Mouse (Mus musculus) liver, embryonic 14.5 days (tissue): ENCODE results near the gene 2300002M23Rik. TPM values are rescaled to one million over a fixed set of nuclear protein-coding genes. Genes with fewer than 3 reads are reported as not detected.
A peak's percentile ranks its signal among the peaks of the same experiment; 100 is the strongest.

Source experiments
- ATAC-seq: fragments of 200-750 bp; cut with Nextera tagmentation; 2 replicates; pipeline ENCODE4 v1.8.0; 2017; ENCODE audit warnings: moderate number of reproducible peaks, mild to moderate bottlenecking, moderate library complexity; ENCODE audit not compliant: insufficient read depth
- DNase-seq, 3 experiments: peaks; one replicate each; pipeline ENCODE4 v3.0.0-alpha.2; 2012 to 2013; ENCODE audit warnings: low read depth in 3 of 3, low spot score in 3 of 3
- H3K27ac ChIP-seq: fragments of 300-500 bp; sonication (generic); 2 replicates; pipeline ENCODE4 v1.5.1; 2014; ENCODE audit warnings: moderate library complexity, mild to moderate bottlenecking, control low read depth, inconsistent platforms
- H3K27me3 ChIP-seq: fragments of 300-500 bp; sonication (generic); 2 replicates; pipeline ENCODE4 v1.6.1; 2014; ENCODE audit warnings: mild to moderate bottlenecking, low read length, moderate library complexity; ENCODE audit not compliant: control insufficient read depth, insufficient read depth
- H3K36me3 ChIP-seq: fragments of 300-500 bp; sonication (generic); replicated peaks from 2 replicates; pipeline ENCODE4 v1.6.1; 2014; ENCODE audit warnings: low read depth; ENCODE audit not compliant: control insufficient read depth, insufficient read depth
- H3K4me1 ChIP-seq, 2 experiments: fragments of 200-500 bp in 1 of 2; fragments of 300-500 bp in 1 of 2; sonication (generic) in 1 of 2; replicated peaks; 2 replicates each; pipeline ENCODE4 v1.6.1; 2012 to 2014; ENCODE audit warnings: antibody characterized with exemption in 1 of 2, inconsistent platforms in 1 of 2, low read length in 1 of 2; ENCODE audit not compliant: control insufficient read depth in 2 of 2, insufficient read depth in 2 of 2
- H3K4me2 ChIP-seq: fragments of 300-500 bp; sonication (generic); 2 replicates; pipeline ENCODE4 v1.6.1; 2014; ENCODE audit warnings: low read depth, mild to moderate bottlenecking, control low read depth, moderate library complexity
- H3K4me3 ChIP-seq, 2 experiments: fragments of 200-500 bp in 1 of 2; fragments of 300-500 bp in 1 of 2; sonication (generic) in 1 of 2; 2 replicates each; pipeline ENCODE4 v1.5.1; 2012 to 2014; ENCODE audit warnings: low read depth in 2 of 2, low read length in 2 of 2, mild to moderate bottlenecking in 2 of 2, control low read depth in 1 of 2, inconsistent platforms in 1 of 2, moderate library complexity in 1 of 2; ENCODE audit not compliant: insufficient read depth in 1 of 2
- H3K9ac ChIP-seq: fragments of 300-500 bp; sonication (generic); replicated peaks from 2 replicates; pipeline ENCODE4 v1.6.1; 2014; ENCODE audit warnings: mild to moderate bottlenecking, control low read depth, moderate library complexity
- H3K9me3 ChIP-seq: fragments of 300-500 bp; sonication (generic); 2 replicates; pipeline ENCODE4 v1.6.1; 2016; ENCODE audit warnings: low read length, mixed read lengths; ENCODE audit not compliant: control insufficient read depth
- CTCF ChIP-seq: IDR thresholded peaks from 2 replicates; pipeline ENCODE4 v1.5.1; 2016; ENCODE audit warnings: antibody characterized with exemption, low read depth, control low read depth
- EP300 ChIP-seq: IDR thresholded peaks from 2 replicates; pipeline ENCODE4 v1.6.1; 2016; ENCODE audit warnings: antibody characterized with exemption, low read depth
- WGBS: fragments of 180-500 bp; shearing (Covaris S2); extraction: QIAGEN DNeasy Blood & Tissue Kit; methylation state at CpG from one replicate; pipeline ENCODE4 v1.1.7; 2014; ENCODE audit not compliant: insufficient replicate concordance; 5-methylcytosine and 5-hydroxymethylcytosine counted together
- polyA plus RNA-seq, 2 experiments: library from polyadenylated mRNA; depleted of rRNA in 1 of 2; stranded (reverse) in 1 of 2; unstranded in 1 of 2; fragments of >200 nt; fragmentation: Nextera tagmentation in 1 of 2; extraction: Ambion mirVana in 1 of 2; gene quantifications; 2 replicates each; pipeline versions ENCODE4 v1.2.1 to v1.2.3; 2012 to 2014

2300002M23Rik gene
- polyA plus RNA-seq (2012; rRNA removed) (not detected in 2 replicates), polyA plus RNA-seq (2014; fragmentation: Nextera tagmentation; extraction: Ambion mirVana) (not detected in 2 replicates)

DNA sequence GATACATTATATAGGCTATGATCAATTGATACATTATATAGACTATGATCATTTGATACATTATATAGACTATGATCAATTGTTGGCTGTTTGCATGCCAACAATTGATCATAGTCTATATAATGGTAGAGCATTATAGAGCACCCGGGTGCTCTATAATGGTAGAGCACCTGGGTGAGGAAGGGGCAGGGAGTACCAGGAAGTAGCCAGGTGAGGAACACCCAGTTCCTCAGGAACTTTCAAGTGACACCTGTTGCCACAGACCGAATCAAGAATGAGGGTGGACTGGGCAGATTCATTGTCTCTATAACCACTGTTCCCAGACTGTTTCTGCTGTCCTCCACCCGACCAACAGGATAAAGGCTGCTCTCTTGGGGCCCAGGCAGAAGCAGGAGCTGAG lies at the start of gene 2300002M23Rik:
Gene 2300002M23Rik, plus strand, starts transcription at position 301 of the 400 bp plus-strand sequence.
- Histone ChIP-seq H3K9me3 (no peaks in the 10 kb centered on the region), H3K27ac (no peak within 1 kb of the TSS), H3K4me2 (no peak within 1 kb of the TSS), H3K4me1 (no peaks in the 10 kb centered on the region), H3K36me3 (no peaks in the 10 kb centered on the region), H3K27me3 (peaks cover 10% of the 10 kb centered on the region), H3K9ac (no peak within 1 kb of the TSS), H3K4me3 (no peak within 1 kb of the TSS)
- TF ChIP-seq CTCF = no peak
- no peak for TF ChIP-seq EP300
- DNase-seq (no peak), ATAC-seq (no peak)
- WGBS = 34% methylated on average over 3 of the region's 3 CpGs

DNA sequence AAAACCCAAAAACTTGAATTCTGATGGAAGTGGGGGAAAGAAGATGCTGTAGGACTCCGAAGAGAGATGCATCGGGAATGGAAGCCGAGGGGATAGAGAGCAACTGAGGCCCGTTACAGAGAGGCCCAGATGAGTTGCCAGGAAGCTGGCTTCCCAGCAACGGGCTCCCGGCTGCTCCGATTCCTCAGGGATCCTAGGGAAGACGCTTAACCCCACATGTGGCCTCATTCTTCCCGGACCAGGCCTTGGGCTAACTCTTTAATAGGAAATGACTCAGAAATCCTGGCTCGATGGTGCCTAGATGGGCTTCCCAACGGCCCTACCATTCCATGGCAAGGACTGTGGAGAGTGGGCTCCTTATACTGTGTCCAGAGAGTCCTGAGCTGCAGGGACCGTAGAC lies 49.7 kb upstream of the 2300002M23Rik start:
- peak overlapping the region; percentile 81 for H3K9ac ChIP-seq
- no peak for DNase-seq
- H3K4me2 ChIP-seq = peak overlapping the region; percentile 85
- peak overlapping the region; percentile 32; the same call in 1 of the 2 replicates for H3K27ac ChIP-seq
- 15% methylated on average over 12 of the region's 12 CpGs for WGBS
- TF ChIP-seq CTCF = no peak
- no peak for TF ChIP-seq EP300
- H3K36me3 ChIP-seq = peaks cover 8% of the 10 kb centered on the region
- H3K4me3 ChIP-seq = peak overlapping the region; percentile 65 to 76
- no peak for ATAC-seq
- no peaks in the 10 kb centered on the region for H3K9me3 ChIP-seq
- peaks cover 5 to 16% of the 10 kb centered on the region in 2 experiments for H3K4me1 ChIP-seq
- H3K27me3 ChIP-seq = no peaks in the 10 kb centered on the region

DNA sequence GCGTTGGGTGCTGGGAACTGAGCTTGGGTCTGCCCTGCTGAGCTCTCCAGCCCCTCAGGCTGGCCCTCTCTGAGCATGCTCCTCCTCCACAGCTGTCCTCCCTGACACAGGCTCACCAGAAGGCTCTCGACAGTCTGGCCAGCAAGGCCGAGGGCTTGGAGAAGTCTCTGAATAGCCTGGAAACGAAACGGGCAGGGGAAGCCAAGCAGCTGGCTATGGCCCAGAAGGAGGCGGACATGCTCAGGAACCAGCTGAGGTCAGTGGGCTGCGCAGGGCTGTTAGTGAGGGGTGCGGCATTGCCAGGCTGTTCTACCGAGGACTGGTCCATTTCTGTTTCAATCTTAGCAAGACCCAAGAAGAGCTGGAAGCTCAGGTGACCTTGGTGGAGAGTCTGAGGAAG lies 42.9 kb upstream of the 2300002M23Rik start:
- no peak for TF ChIP-seq EP300
- TF ChIP-seq CTCF = no peak
- 80% methylated on average over 9 of the region's 9 CpGs for WGBS
- Histone ChIP-seq H3K4me3 (no peak overlapping the region), H3K4me1 (no peaks in the 10 kb centered on the region), H3K27ac (no peak overlapping the region), H3K36me3 (peaks cover 2% of the 10 kb centered on the region), H3K9ac (no peak overlapping the region), H3K9me3 (no peaks in the 10 kb centered on the region), H3K4me2 (no peak overlapping the region), H3K27me3 (no peaks in the 10 kb centered on the region)
- DNase-seq (no peak), ATAC-seq (no peak)

- H3K4me1 ChIP-seq = no peaks in the 10 kb centered on the region
- H3K27ac ChIP-seq = no peak overlapping the region
- H3K4me2 ChIP-seq = no peak overlapping the region
- H3K27me3 ChIP-seq = no peaks in the 10 kb centered on the region
- H3K9ac ChIP-seq = no peak overlapping the region
- DNase-seq (no peak), ATAC-seq (no peak)
- H3K4me3 ChIP-seq = no peak overlapping the region
- H3K36me3 ChIP-seq = peaks cover 2% of the 10 kb centered on the region
- WGBS = 36% methylated on average over 8 of the region's 8 CpGs
- H3K9me3 ChIP-seq = no peaks in the 10 kb centered on the region
- no peak for TF ChIP-seq EP300
- no peak for TF ChIP-seq CTCF
These were observed 40.6 kb upstream of the 2300002M23Rik start for GRCm38 (mm10) chr17:35526644-35527043.

DNA sequence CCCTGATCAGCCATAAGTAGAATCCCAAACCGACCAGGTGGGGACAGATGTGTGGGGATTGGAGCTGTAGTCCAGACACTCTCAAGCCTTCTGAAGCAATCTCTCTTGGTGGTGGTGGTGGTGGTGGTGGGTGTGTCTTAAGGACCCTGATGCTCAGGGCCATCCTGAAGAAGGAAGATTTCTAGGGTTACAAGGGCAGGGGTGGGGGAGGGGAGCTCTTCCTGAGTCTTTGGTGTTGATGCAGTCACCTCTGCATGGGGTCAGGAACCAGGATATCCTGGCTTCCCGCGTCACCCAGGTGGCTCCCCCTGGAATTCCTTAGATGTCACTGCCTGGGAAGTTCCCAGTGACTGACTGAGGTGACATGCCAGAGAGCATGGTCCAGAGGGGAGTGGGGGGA lies 34.9 kb upstream of the 2300002M23Rik start:
- Histone ChIP-seq H3K27me3 (no peaks in the 10 kb centered on the region), H3K4me2 (no peak overlapping the region), H3K9ac (no peak overlapping the region), H3K36me3 (peaks cover 2% of the 10 kb centered on the region), H3K4me1 (no peaks in the 10 kb centered on the region), H3K4me3 (no peak overlapping the region), H3K27ac (no peak overlapping the region), H3K9me3 (no peaks in the 10 kb centered on the region)
- DNase-seq = no peak
- no peak for TF ChIP-seq CTCF
- no peak for TF ChIP-seq EP300
- 2% methylated on average over 3 of the region's 3 CpGs for WGBS
- no peak for ATAC-seq

- H3K9ac ChIP-seq = no peak within 1 kb of the TSS
- no peak within 1 kb of the TSS for H3K4me3 ChIP-seq
- no peaks in the 10 kb centered on the region for H3K27me3 ChIP-seq
- H3K36me3 ChIP-seq = peaks cover 2% of the 10 kb centered on the region
- no peak within 1 kb of the TSS for H3K4me2 ChIP-seq
- no peak for ATAC-seq
- DNase-seq = no peak
- no peak within 1 kb of the TSS for H3K27ac ChIP-seq
- no peak for TF ChIP-seq CTCF
- TF ChIP-seq EP300 = no peak
- H3K4me1 ChIP-seq = no peaks in the 10 kb centered on the region
- H3K9me3 ChIP-seq = no peaks in the 10 kb centered on the region
- WGBS = 24% methylated on average over 7 of the region's 7 CpGs
These were observed 34.3 kb upstream of the 2300002M23Rik start, which contains the start of gene Psors1c2 for GRCm38 (mm10) chr17:35532901-35533300. TSS of gene Psors1c2 (plus strand) at chr17:35533201.
